Mouse (Mus musculus) gastrocnemius, adult 8-10 months (tissue): Measurements from ENCODE around the gene Timm50. TPM values are rescaled to one million over a fixed set of nuclear protein-coding genes. Genes with fewer than 3 reads are reported as not detected.

Experiments
- DNase-seq, 2 experiments: peaks; one replicate each; pipeline ENCODE4 v3.0.0; 2022; ENCODE audit warnings: low spot score in 2 of 2
- total RNA-seq, 4 experiments: library from RNA; stranded (reverse); gene quantifications; 2 replicates each; pipeline ENCODE4 v1.2.4; 2022

Gene Timm50
- total RNA-seq, 4 experiments from 2014 or later = 39.4 to 49.9 (median 45.0) TPM

DNA sequence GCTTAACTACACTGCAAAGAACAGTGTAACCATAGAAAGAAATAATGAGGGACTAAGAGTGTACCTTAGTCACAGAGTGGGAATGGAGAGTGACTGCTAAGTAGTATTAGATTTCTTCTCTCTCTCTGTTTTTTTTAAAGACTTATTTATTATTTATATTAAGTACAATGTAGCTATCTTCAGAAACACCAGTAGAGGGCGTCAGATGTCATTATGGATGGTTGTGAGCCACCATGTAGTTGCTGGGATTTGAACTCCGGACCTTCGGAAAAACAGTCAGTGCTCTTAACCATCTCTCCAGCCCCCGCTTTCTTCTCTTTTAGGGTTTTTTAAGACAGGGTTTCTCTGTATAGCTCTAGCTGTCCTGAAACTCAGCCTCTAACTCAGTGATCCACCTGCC, 14.6 kb upstream of the Timm50 start:
- DNase-seq = no peak

DNA sequence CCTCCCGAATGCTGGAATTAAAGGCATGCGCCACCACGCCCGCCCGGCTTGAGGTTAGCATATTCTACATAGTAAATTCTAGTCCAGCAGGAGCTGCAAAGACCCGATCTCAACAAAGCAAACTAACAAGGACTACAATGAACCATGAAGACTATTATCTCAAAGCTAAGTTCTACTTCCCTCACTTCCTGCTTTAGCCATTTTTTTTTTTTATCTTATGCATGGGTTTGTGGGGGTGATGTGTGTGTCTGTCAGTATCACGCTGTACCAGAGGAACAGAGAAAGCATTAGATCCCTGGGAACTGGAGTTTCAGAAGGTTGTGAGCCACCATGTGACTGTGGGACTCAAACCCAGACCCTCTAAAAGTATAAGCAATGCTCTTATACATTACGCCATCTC, 13.4 kb upstream of the Timm50 start:
- no peak for DNase-seq

DNA sequence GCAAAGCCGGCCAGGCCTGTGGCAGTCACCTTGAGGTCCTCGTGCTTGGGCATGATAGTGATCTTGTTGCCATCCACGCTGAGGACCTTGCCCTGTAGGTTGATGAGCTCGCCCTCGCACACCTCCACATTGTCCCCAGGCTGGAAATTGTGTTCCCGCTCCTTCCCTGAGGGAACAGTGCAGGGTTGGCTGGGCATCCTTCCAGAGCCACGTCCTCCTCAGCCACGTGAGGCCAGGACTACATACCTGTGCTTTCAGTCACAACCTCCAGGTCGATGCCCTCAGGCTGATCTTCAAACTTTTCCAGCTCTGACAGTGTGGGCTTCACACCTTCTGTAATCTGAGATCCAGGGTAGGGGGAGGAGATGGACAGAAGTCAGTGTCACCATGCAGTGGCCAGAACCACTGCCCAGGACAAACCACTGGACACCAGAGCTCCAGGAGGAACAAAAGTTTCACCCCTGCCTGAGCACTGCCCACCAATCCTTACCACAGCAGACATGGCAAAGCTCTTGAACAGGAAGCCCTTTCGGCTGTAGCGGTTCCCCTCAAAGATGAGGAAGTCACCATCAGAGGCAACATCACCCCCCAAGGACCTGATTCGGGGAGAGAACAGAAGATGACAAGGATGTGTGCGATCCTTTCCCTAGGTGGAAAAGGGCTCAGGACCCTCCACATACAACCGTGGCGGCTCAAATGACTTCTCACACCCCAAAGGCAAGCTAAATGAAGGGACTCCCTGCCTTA, 10.3 kb upstream of the Timm50 start:
- DNase-seq = no peak

DNA sequence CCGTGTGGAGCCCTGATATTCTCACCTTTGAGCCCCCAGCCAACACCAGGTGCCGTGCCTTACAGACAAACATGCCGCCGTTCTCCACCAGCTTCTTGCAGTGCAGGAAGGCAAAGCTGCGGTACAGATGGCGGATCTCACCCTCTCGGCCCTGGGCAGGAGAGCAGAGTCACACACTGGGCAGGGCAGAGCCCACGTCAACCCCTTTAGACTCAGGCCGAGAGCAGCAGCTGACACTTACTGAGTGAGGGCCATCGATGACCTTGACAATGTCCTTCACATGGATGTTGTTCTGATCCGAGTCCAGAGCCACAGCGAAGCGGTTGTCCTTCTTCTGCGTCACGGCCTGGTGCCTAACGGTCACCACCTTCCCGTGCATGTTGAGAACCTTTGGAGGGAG, 6.8 kb upstream of the Timm50 start:
- no peak for DNase-seq

DNA sequence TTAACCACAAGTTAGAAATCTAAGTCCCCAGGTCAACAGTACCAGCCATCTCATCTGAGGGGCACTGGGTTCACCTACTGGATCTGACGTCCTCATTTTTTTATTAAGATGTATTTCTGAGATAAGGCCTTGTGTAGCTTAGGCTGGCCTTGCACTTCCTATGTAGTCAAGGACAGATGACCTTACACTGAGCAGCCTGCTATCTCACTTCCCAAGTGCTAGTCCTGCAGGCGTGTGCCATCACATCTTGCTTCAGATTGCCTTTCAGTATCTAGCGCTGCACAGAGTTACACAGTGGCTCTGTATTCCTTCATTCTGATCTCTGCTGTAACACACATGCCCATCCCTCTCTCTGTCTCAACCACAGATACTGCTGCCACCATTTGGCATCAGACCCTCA, 6.2 kb upstream of the Timm50 start:
- DNase-seq = no peak

DNA sequence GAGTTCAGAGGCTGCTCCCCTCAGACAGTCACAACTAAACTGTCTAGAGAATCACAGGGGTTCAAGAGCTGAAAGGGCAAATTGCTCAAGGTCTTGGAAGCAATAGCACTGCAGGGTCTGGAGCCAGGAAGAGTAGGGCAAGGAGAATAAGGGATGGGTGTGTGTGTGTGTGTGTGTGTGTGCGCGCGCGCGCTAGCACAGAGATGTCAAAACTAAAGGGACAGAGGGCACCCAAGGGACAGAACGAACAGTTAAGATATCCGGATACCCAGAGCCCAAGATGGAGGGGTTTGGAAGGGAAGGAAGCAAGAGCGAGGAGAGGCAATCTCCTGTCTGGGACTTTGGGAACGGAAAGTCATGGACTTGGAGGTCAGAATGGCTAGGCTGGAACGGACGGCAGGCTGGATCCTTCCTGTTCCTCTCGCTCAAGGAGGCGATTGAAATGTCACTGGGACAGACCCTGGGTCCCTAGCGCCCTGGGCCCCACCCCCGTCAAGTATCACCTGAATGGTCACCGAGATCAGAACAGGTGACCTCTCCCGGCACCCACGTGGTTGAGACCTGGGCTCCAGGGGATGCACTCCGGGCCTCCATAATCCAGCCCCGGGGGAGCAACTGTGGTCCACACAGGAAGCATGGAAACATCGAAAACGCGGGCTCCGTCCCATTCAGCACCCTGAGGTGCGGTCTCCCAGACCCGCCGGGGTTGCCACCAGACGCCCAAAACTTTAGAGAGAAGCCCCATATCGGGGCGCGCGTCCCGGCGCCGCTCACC, 534 bp downstream of the Timm50 start:
- peak in 1 of 2 experiments; percentile 23 for DNase-seq

DNA sequence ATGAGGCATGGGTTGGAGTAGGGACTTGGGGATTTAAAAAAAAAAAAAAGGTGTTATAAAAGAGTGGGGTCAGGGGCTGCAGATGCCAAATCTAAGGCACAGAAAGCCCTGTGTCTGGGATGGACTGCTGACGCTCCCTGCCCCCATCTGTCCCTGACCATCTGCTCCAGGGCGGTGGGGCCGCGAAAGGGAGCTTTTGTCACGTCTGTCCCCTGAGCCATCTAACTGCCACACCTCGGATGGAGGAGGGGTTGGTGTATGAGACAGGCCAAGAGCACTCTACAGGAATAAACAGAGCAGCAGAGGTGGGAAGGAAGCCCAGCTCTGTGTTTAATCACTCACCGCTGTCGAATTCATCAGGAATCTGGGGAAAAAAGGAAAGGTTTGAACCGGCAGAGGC, 2.1 kb downstream of the Timm50 start:
- DNase-seq = no peak

DNA sequence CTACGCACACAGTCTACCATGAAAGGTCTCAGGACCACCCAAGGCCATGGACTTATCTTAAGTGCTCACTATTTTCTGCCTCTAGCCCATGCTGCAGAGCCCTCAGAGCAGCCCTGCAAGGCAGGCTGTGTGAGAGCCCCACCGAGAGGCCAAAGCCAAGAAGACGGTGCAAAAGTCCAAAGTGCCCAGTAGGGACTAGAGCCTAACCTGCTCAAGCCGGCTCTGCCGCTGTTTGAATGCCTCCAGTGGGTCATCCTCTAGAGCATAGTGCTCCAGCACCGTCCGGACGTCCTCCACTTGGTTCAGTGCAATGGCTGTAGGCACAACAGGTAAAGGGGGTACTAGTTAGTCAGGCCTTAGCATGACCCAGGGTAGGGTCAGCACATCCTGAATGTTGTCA, 5.7 kb downstream of the Timm50 start:
- no peak for DNase-seq

DNA sequence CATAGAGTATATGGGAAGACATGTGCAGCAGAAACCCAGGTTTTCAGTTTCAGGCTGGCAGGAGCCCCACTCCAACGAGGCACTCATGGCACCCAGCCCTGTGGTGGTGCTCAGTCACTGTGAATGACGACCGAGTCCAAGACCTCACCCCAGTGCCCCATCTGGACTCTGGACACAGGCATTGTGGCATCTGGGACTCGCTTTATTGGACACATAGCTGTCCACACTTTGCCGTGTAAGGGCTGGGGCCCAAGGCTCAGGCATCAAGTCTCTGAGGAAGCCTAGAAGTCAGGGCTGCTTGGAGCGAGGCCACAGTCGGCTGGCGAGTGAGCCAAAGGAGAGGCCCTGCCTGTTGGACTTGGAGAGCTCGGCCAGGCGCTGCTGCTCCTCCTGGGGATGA, 6.2 kb downstream of the Timm50 start:
- no peak for DNase-seq

DNA sequence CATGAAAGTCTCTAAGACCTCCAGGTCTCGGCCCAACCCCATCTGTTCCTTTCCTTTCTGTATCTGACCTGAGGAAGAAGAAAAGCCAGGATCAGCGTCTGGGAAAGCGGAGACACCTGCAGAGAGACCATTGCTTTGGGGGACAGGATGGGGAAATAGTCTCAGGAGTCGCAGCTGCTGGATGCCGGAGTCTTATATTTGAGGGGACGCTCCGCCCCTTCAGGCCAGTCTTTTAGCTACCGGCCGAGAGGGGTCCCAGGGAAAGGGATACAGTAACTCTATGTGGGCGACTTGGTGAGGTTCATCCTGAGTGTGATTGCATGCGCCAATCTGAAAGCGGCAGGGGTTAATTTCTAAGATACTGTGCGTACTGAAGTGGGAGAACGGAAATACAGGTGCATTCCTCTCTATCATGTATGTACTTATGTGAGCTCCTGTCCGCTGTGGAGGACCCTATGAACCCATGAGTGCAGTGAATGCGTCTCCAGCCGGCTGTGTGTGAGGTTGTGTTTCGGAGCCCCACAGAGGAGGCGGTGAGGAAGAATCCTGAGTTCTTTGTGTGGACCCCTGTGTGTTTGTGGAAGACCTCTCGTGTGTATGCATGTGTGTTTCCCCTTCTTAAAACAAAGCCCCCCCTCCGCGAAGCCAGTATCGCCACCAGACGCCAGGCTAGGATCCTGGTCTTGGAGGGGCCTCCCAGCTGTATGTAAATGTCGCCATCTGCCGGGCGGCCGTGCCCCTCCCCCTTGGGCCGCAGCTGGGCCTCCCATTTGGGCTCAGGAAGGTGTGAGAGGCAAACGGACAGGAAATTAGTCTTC, 10.0 kb downstream of the Timm50 start, which contains the start of gene Dll3:
Gene Dll3, minus strand, starts transcription at position 623 of the 818 bp plus-strand sequence.
- DNase-seq = no peak

DNA sequence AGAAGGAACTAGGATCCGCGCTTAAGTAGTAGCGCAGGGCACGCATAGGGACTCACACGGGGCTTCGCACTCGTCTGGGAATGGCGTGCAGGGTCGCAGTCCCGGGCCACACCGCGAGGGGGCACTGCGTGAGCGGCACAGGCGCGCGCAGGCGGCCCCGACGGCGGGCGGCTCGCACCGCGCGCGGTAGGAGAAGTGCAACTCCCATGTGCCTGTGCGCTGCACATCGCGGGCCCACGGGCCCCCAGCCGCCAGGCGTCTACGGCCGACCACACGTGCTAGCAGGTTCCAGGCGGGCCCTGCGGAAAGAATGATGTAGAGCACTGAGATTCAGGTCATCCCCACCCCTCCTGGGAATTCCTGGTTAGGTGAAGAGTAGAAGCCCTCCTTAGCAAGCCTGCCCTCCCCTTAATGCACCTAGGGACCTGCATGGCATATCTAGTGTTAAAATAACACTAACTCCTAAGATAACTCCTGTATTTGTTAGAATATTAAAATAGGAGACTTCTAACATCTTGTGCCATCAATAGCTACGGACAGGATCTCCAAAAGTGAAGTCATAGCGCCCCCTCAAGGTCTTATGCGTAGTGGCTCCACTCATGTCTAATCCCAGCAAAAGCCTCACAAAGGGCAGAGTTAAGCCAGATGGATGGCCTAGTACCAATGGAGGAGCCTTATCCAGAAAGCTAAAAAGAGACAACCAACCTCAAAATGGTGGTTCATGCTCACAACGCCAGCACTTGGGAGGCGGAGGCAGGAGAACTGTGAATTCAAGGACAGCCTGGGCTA, 12.8 kb downstream of the Timm50 start:
- DNase-seq = no peak

DNA sequence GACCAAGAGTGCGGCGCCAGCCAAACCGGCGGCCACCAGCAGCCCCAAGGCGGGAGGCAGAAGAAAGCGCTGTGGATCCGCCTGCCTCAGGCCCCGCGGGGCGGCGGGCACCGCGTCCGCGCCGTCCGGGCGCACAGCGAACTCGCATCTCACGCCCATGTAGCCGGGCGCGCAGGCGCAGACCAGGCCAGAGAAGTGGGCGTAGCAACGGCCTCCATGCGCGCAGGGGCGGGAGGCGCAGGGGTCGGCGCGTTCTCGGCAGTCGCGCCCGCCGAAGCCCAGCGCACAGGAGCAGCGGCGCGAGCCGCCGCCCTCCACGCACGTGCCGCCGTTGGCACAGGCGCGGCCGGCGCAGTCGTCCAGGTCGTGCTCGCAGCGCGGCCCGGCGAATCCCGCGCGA, 17.4 kb downstream of the Timm50 start:
- DNase-seq = no peak

DNA sequence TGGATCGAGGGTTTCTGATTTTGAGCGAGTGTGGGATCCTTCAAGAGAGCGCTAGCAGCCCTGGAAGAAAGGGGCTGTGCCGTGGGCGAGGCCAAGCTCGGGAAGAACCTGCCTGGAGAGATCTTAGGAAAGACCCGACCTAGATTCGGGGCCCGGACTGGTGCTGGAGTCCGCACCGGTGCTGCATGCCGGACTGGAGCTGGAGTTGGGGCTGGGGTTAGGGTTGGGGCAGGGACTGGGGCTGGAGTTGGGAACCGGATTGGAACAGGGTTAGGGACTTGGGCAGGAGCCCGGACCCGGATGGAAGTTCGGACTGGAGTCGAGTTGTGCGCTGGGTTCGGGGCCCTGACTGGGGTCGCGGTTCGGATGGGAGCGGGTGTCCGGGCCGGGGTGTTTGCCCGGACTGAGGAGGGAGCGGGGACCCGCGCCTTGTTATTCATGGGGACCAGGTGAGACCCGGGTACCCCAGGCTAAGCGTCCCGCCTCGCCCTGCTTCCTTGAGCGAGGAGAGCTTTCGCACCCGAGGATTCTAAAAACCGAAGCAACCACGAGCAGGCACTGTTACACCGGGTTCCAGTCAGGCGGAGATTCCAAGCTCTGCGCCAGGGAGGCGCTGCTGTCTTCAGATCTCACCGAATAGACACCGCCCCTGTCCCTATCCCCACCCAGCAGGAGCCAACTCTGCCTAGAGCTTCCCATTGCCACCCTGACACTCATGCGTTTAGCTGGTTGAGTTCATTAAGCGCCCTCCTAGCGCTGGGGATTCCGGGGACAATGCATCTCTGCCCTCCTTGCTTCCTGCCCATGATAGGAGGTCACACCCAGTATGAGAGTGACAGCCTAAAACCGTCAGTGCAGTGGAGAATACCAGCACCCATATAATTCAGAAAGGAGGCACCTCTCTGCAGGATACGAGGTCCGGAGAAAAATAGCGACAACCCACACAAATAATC, 21.0 kb downstream of the Timm50 start, which contains the start of gene Selenov:
Gene Selenov, minus strand, starts transcription at position 549 of the 953 bp plus-strand sequence.
- no peak for DNase-seq

DNA sequence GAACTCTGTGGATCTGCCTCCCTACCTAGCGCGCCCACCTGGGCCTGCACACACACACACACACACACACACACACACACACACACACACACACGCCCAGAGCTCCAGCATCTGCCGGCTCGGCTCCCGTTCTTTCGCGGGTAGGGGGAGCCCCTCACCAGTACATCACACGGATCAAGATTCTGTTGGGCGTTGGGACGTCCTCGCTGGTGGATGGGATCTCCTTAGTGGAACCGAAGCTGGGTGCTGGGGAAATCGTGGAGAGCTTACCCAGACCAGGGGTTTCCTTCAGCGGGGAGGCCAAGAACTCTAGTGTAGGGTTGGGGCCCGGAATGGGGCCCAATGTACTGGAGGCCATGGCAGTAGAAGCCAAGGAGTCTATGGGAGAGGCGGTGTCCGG, 21.7 kb downstream of the Timm50 start:
- DNase-seq = no peak

DNA sequence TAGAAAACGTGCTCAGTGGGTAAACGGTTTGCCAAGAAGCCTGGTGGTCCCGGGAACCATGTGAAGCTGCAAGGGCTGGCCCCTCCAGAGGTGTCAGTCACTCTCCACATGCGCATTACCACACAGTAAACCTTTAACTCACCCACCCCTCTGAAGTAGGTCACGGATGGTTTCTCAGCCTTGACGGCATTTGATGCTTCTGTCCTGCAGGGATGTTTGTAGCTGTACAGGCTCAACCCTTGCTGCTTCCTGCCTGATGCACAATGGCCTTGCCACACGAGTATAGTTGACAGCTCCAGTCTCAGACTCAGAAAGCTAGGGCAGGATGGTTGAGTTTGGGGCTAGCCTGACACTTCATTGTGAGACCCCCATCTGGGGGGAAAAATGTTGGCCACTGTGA, 31.2 kb downstream of the Timm50 start:
- no peak for DNase-seq

DNA sequence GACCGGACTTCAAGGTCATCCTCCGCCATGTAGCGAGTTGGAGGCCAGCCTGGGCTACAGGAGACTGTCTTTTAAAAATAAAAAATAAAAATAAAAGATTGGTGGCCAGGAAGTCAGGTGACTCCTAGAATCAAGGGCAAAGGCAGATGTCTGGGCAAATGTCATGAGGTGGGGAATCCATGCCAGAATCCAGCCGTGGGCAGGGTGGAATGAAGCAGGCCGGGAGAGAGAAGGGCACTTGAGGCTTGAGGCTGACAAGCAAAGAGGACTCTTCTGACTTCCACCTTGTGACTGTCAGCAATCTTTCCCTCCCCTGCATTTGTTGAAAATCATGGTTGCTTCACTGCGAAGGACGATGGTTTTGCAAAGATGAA, 33.6 kb downstream of the Timm50 start:
- no peak for DNase-seq

DNA sequence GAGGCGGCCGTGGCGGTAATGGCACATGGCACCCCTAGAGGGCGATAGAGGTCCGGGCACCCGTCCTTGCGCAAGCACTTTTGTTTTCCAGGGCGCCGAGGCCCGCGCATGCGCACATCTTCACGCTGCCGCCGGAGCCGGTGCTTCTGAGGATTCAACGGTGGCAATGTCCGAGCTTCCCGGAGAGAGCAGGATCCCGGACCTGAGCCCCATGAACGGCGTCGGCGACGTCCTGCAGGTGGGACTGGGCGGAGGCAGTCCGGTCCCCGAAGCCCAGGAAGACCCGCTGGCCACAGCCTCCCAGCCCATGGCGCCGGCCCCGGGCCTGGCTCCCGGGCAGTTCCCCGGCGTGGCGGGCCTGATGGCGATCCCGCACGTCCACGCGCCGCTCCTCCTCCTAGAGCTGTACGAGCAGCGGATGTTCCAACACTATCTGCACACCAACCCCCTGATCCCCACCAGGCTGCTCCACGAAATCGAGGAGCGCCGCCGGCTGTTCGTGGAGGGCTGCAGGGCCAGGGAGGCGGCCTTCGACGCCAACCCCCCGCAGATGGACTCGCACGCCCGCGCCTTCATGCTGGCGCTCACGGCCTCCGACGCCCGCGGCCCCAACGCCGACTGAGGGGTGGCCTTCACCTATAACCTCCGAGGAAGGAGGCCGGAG, 34.1 kb downstream of the Timm50 start, which contains the start of gene Eid2b:
Gene Eid2b, plus strand, starts transcription at position 125 of the 664 bp plus-strand sequence.
- DNase-seq = peak; percentile 90 to 93

DNA sequence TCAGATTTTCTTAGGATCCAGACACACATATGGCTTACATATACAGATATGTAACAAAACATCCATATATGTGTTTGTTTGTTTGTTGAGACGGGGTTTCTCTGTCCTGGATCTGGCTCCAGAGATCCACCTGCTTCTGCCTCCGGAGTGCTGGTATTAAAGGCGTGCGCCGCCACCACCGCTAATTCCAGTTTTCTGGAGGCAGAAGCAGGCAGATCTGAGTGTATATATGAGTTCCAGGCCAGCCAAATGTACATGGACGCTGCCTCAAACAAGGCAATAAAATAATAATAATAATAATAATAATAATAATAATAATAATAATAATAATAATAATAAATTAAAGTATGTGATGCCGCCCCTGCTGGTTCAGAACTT, 34.6 kb downstream of the Timm50 start:
- no peak for DNase-seq

DNA sequence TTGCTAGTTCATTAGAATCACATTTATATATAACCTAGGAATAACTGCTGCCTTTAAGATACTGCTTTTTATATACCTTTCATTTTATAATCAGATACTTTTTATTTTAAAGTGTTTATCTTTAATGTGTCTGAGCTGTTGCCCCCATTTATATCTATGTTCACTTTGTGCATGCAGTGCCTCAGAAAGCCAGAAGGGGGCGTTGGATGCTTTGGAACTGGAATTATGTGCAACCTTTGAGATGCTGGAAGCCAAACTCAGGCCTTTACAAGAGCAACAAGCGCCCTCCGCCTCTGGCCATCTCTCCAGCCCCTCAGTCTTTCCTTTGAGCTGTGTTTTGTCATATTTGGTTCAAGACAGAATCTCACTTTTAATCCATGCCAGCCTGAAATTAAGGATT, 40.1 kb downstream of the Timm50 start:
- DNase-seq = no peak
